Mouse (Mus musculus): ENCODE data around the gene Gpbar1. TPM values are rescaled to one million over a fixed set of nuclear protein-coding genes. Genes with fewer than 3 reads are reported as not detected.

Gene Gpbar1
- total RNA-seq, 1 experiment = 0.45 TPM

DNA sequence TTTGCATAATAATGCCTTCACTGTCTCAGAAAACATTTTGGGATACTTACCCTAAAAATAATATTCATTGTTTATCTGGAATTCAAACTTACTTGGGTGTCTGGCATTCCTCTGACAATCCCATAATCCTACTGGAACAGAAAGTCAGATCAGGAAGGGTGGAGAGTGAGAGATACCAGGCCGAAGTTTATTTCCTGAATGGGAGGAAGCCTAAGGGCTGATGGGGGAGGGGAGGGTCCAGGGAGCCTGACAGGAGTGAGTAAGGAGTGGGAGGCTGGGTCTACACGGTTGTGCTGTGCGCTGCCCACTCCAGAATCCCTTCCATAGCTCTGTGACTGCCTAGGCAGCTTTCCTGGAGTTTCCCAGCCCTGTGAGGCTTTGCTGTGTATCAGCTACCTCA lies 31.4 kb downstream of the Gpbar1 start:
- no peak for DNase-seq (ENCODE audit: low read depth, low spot score)
- in situ Hi-C loops (cut with MboI; ENCODE audit: low sequenced_read_pairs in 2 of 2, unreplicated experiment in 2 of 2) = no loop called here
- peak overlapping the region; percentile 80 for H3K27ac ChIP-seq (ENCODE audit: insufficient read depth, low read depth, low read length, poor library complexity, severe bottlenecking)
- H3K36me3 ChIP-seq (ENCODE audit: control insufficient read depth, insufficient read depth, low read length, poor library complexity, severe bottlenecking) = no peaks in the 10 kb centered on the region
- H3K9ac ChIP-seq (ENCODE audit: insufficient read depth, low read depth, low read length, poor library complexity, severe bottlenecking) = peak overlapping the region; percentile 38; the same call in 1 of the 2 replicates
- H3K4me1 ChIP-seq (ENCODE audit: control insufficient read depth in 2 of 2, insufficient read depth in 2 of 2, low read length in 2 of 2, poor library complexity in 1 of 2) = peaks cover 2 to 19% of the 10 kb centered on the region in 2 experiments; a peak in 3 of 4 replicates
- TF ChIP-seq MAFK (IDR thresholded peaks at IDR 0.05; ENCODE audit: insufficient read depth, low read depth, low read length) = no peak
- H3K9me3 ChIP-seq (ENCODE audit: control insufficient read depth, insufficient read depth, low read depth, low read length) = no peaks in the 10 kb centered on the region
- no peak overlapping the region for H3K4me3 ChIP-seq (ENCODE audit: insufficient read depth in 1 of 2, low read depth in 1 of 2, low read length in 2 of 2, poor library complexity in 1 of 2, severe bottlenecking in 1 of 2)

DNA sequence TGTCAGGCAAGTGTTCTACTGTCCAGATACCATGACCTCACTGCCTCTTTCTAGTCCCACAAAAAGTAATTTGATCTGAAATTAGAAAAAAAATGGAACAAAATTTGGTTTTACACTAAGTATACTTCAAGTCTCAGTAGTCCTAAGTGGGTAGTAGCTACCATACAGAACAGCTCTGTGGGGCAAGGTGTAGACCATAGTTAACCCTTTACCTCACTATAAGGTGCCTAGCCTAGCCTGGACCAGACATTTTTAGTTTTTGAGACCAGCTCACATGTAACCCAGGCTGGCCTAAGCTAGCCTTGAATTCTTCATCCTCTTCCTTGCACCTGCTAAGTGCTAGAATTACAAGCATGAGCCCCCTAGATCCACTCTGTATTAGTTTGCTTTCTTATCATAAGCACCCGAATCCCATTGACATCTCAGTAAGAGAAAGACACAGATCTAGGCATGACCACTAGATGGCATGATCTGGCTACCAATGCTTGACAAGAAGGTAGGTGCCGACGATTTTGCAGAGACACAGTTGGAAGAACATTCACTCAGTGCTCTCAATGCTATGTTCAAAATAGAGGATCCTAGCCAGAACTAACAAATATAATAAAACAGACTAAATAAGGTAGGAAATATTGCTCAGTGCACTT lies 34.8 kb downstream of the Gpbar1 start:
- TF ChIP-seq CHD2 (IDR thresholded peaks at IDR 0.05; ENCODE audit: low read depth, low read length) (no peak), HCFC1 (IDR thresholded peaks at IDR 0.05; ENCODE audit: borderline replicate concordance, insufficient read depth, low read length) (no peak), ZNF384 (IDR thresholded peaks at IDR 0.05; ENCODE audit: low read depth, low read length) (no peak)
- no peak for DNase-seq (ENCODE audit: low read depth, low spot score)
- peaks cover under 1 to 2% of the 10 kb centered on the region in 2 experiments; a peak in 3 of 4 replicates for H3K4me1 ChIP-seq (ENCODE audit: control insufficient read depth in 2 of 2, insufficient read depth in 2 of 2, low read length in 2 of 2, poor library complexity in 1 of 2)
- no peaks in the 10 kb centered on the region for H3K36me3 ChIP-seq (ENCODE audit: control insufficient read depth, insufficient read depth, low read length, poor library complexity, severe bottlenecking)
- no peak overlapping the region for H3K9ac ChIP-seq (ENCODE audit: insufficient read depth, low read depth, low read length, poor library complexity, severe bottlenecking)
- no peaks in the 10 kb centered on the region for H3K9me3 ChIP-seq (ENCODE audit: control insufficient read depth, insufficient read depth, low read depth, low read length)
- H3K27ac ChIP-seq (ENCODE audit: insufficient read depth, low read depth, low read length, poor library complexity, severe bottlenecking) = no peak overlapping the region
- in situ Hi-C loops (cut with MboI; ENCODE audit: low sequenced_read_pairs in 2 of 2, unreplicated experiment in 2 of 2) = no loop called here
- H3K4me3 ChIP-seq (ENCODE audit: insufficient read depth in 1 of 2, low read depth in 1 of 2, low read length in 2 of 2, poor library complexity in 1 of 2, severe bottlenecking in 1 of 2) = no peak overlapping the region

DNA sequence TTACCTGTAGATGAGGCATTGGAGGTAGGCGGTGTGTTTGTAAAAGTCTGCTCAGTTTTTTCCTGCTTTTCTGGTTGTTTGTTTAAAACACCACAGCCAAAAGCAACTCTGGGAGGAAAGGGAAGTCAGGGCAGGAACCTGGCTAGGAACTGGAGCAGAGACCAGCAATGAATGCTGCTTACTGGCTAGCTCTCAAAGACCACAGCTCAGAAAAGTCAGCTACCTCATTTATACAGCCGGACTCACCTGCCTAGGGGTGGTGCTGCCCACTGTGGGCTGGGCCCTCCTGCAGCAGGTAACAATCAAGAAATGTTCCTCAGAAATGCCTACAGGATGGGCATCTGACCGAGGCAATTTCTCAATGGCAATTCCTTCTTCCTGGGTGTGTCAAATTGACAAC lies 36.4 kb downstream of the Gpbar1 start:
- Histone ChIP-seq H3K4me1 (ENCODE audit: control insufficient read depth in 2 of 2, insufficient read depth in 2 of 2, low read length in 2 of 2, poor library complexity in 1 of 2) (no peaks in the 10 kb centered on the region), H3K9me3 (ENCODE audit: control insufficient read depth, insufficient read depth, low read depth, low read length) (no peaks in the 10 kb centered on the region), H3K4me3 (ENCODE audit: insufficient read depth in 1 of 2, low read depth in 1 of 2, low read length in 2 of 2, poor library complexity in 1 of 2, severe bottlenecking in 1 of 2) (no peak overlapping the region), H3K27ac (ENCODE audit: insufficient read depth, low read depth, low read length, poor library complexity, severe bottlenecking) (no peak overlapping the region), H3K9ac (ENCODE audit: insufficient read depth, low read depth, low read length, poor library complexity, severe bottlenecking) (no peak overlapping the region), H3K36me3 (ENCODE audit: control insufficient read depth, insufficient read depth, low read length, poor library complexity, severe bottlenecking) (no peaks in the 10 kb centered on the region)
- in situ Hi-C loops (cut with MboI; ENCODE audit: low sequenced_read_pairs in 2 of 2, unreplicated experiment in 2 of 2) = no loop called here
- no peak for DNase-seq (ENCODE audit: low read depth, low spot score)
- TF ChIP-seq HCFC1 (IDR thresholded peaks at IDR 0.05; ENCODE audit: borderline replicate concordance, insufficient read depth, low read length) = no peak
- no peak for TF ChIP-seq MAFK (IDR thresholded peaks at IDR 0.05; ENCODE audit: insufficient read depth, low read depth, low read length)
- no peak for TF ChIP-seq ZC3H11A (IDR thresholded peaks at IDR 0.05; ENCODE audit: borderline replicate concordance, low read depth, low read length)
- no peak for TF ChIP-seq ZNF384 (IDR thresholded peaks at IDR 0.05; ENCODE audit: low read depth, low read length)
- no peak for TF ChIP-seq CHD2 (IDR thresholded peaks at IDR 0.05; ENCODE audit: low read depth, low read length)

DNA sequence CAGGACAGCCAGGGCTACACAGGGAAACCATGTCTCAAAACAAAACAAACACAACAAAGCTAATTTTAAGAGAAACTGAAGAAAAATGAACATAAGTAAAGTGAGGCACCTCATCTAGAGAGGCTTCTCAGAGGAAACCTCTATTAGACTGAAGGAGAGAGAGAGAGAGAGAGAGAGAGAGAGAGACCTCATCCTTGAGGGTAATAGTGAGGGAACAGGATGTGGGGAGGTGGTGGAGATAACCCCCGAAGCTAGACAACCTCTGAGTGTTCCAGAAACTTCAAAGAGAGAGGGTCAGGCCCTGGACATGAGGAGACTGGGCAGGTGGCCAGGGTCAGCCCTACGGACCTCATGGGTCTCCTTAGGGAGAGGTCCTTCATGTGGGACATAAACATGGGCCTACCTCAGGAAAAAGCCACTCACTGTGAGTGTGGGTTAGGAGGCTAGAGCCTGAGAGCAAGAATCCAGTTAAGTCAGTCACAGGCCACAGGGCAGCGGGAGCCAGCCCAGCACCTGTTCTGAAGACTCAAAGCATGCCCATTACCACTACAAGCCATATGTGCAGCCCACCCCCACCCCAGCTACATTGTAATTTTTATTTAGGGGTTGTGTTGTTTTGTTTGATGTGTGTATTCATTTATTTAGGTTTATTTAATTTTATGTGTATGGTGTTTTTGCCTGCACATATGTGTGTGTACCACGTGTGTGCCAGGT lies 37.9 kb downstream of the Gpbar1 start:
- no peak for DNase-seq (ENCODE audit: low read depth, low spot score)
- H3K27ac ChIP-seq (ENCODE audit: insufficient read depth, low read depth, low read length, poor library complexity, severe bottlenecking) = no peak overlapping the region
- H3K4me3 ChIP-seq (ENCODE audit: insufficient read depth in 1 of 2, low read depth in 1 of 2, low read length in 2 of 2, poor library complexity in 1 of 2, severe bottlenecking in 1 of 2) = no peak overlapping the region
- H3K4me1 ChIP-seq (ENCODE audit: control insufficient read depth in 2 of 2, insufficient read depth in 2 of 2, low read length in 2 of 2, poor library complexity in 1 of 2) = no peaks in the 10 kb centered on the region
- TF ChIP-seq ZNF384 (IDR thresholded peaks at IDR 0.05; ENCODE audit: low read depth, low read length) = no peak
- TF ChIP-seq HCFC1 (IDR thresholded peaks at IDR 0.05; ENCODE audit: borderline replicate concordance, insufficient read depth, low read length) = no peak
- no peak for TF ChIP-seq MAFK (IDR thresholded peaks at IDR 0.05; ENCODE audit: insufficient read depth, low read depth, low read length)
- TF ChIP-seq CHD2 (IDR thresholded peaks at IDR 0.05; ENCODE audit: low read depth, low read length) = no peak
- no peak for TF ChIP-seq ZC3H11A (IDR thresholded peaks at IDR 0.05; ENCODE audit: borderline replicate concordance, low read depth, low read length)
- no peaks in the 10 kb centered on the region for H3K9me3 ChIP-seq (ENCODE audit: control insufficient read depth, insufficient read depth, low read depth, low read length)
- no peaks in the 10 kb centered on the region for H3K36me3 ChIP-seq (ENCODE audit: control insufficient read depth, insufficient read depth, low read length, poor library complexity, severe bottlenecking)
- in situ Hi-C loops (cut with MboI; ENCODE audit: low sequenced_read_pairs in 2 of 2, unreplicated experiment in 2 of 2) = no loop called here
- H3K9ac ChIP-seq (ENCODE audit: insufficient read depth, low read depth, low read length, poor library complexity, severe bottlenecking) = no peak overlapping the region

Measured in ES-E14 (cell line).